Mouse (Mus musculus) CD4-positive, CD25-positive, alpha-beta regulatory T cell, adult 9 weeks (primary cell): ENCODE measurements around the gene Pcsk2. TPM values are rescaled to one million over a fixed set of nuclear protein-coding genes. Genes with fewer than 3 reads are reported as not detected.

Source experiments
- polyA plus RNA-seq: library from polyadenylated mRNA; unstranded; fragments of 100-300 nt; shearing (Covaris generic); gene quantifications from one replicate; pipeline ENCODE4 v1.2.1, GENCODE M21; 2017

Pcsk2 gene
- not detected for polyA plus RNA-seq

GRCm38 (mm10) chr2:143545758-143546246 is at the start of gene Pcsk2:
Pcsk2 (plus strand) TSS chr2:143546156.

GRCm38 (mm10) chr2:143862484-143863231 is 316.7 kb downstream of the Pcsk2 start, which contains the start of gene Bfsp1:
Bfsp1 (minus strand) TSS chr2:143863173.

